Mouse (Mus musculus) A20 (cell line): ENCODE data around the gene Timm13.

Experiments used
- DNase-seq: peaks from one replicate; pipeline ENCODE4 v3.0.0-alpha.2; 2011; ENCODE audit warnings: low read depth, low spot score

The Timm13 gene

DNA sequence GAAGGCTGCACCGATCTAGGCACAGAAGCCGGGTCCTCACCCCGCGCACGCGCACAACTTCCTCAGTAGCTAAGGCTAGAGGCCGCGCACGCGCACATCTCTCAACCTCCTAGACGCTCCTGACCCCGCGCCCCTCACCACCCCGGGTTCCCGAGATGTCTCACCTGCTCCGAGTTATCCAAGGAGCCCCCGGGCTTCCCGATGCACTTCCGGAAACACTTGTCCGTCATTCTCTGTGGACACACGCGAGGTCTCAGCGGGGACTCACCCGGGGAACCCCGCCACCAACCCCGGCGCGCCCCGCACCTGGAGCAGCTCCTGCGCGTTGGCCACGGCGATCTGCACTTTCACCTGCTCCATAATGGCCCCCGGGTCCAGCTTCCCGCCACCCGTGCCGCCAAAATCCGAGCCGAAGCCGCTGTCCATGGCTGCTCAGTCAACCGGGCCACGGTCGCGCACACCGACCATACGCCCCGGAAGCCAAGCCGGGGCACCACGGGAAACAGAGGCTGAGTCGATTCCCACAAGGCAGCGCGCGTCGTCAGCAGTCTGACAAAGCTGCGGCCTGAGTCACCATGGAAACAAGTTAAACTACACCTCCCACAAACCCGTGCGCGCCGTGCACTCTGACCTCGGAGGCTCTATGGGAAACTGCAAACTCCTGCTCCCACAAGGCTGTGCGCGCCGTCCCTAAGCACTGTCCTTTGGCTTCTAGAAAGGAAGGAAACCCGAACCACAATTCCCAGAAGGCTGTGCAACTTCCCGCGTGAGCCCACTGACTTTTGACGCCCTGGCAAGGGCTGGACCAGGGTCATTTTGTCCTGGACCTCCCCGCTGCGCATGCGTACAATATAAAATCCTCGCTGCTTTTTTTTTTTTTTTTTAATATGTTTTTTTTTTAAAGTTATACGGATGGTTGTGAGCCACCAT is at the start of gene Timm13:
Gene Timm13, minus strand, starts transcription at position 652 of the 930 bp plus-strand sequence.
- peak; percentile 99 for DNase-seq

DNA sequence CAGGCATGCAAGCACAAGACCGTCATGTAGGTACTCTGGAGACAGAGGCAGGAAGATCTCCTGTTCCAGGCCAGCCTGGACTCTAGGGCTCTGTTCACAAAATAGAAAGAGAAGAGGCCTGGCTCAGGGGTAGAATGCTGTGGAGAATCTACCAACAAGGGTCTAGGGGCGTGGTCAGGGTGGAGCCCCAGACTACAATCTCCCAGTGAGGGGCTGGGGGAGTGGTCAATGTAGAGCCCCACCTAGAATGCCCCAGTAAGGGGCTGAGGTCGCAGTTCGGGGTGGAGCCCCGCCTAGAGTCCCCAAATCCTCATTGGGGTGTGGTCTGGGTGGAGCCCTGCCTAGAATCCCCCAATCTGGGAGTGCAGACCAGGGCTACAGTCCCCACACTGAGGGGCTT is 49.5 kb upstream of the Timm13 start:
- DNase-seq = no peak

GRCm38 (mm10) chr10:80949081-80949480 is 48.3 kb upstream of the Timm13 start:
- DNase-seq = no peak

GRCm38 (mm10) chr10:80948570-80948969 is 47.8 kb upstream of the Timm13 start:
- no peak for DNase-seq

DNA sequence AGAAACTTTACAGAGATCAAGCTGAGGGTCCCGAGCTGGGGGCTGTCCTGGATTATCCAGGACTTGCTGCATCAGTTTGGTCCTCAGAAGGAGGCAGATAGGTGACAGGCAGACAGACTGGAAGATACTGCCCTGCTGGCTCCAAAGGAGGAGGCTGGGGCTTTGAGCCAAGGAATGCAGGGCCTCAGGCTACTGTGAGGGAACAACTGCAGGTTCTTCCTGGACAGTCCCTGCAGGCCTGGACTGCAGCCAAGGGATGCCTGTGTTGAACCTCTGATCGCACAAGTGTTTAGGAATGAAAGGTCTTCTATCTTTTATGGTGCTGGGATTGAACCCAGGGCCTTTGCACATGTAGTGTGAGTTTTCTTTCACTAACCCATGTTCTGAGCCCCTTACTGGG is 47.0 kb upstream of the Timm13 start:
- no peak for DNase-seq

GRCm38 (mm10) chr10:80946684-80947437 is 46.1 kb upstream of the Timm13 start:
- DNase-seq = no peak

- DNase-seq = no peak
Measured at GRCm38 (mm10) chr10:80944231-80944630, 43.5 kb upstream of the Timm13 start.

- no peak for DNase-seq
Measured at GRCm38 (mm10) chr10:80943701-80944100, 42.9 kb upstream of the Timm13 start.

- DNase-seq = no peak
Measured at GRCm38 (mm10) chr10:80942919-80943318, 42.1 kb upstream of the Timm13 start.

GRCm38 (mm10) chr10:80940988-80941347 is 40.2 kb upstream of the Timm13 start:
- DNase-seq = no peak

DNA sequence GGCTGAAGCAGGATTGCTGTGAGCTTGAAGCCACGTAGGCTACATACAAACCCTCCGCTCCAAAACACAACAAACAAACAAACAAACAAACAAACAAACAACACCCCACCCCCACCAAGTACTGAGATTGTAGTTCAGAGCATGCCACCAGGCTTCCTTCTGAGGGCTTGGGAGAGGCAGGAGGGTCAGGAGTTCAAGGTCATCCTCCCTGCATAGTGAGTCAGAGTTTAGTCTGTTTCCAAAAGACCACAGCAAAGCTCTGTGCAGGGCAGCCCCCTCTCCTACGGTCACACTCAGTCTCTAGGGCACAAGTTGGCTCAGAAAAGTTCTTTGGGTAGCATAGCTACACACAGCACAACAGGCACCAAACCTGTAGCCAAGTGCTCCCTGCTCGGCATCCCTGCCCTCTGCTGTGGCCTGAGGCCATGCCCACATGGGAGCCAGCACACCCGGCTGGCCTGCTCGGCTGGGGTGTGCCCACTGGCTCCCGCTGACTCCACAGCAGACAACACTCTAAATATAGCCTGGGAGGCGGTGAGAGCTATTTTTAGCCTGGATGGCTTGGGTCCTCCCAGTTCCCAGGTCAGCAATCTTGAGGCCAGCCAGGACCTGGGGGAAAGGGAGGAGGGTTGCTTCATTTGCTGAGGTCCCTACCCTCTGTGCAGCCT is 39.7 kb upstream of the Timm13 start:
- no peak for DNase-seq

GRCm38 (mm10) chr10:80939671-80940070 is 38.9 kb upstream of the Timm13 start:
- DNase-seq = peak; percentile 68

DNA sequence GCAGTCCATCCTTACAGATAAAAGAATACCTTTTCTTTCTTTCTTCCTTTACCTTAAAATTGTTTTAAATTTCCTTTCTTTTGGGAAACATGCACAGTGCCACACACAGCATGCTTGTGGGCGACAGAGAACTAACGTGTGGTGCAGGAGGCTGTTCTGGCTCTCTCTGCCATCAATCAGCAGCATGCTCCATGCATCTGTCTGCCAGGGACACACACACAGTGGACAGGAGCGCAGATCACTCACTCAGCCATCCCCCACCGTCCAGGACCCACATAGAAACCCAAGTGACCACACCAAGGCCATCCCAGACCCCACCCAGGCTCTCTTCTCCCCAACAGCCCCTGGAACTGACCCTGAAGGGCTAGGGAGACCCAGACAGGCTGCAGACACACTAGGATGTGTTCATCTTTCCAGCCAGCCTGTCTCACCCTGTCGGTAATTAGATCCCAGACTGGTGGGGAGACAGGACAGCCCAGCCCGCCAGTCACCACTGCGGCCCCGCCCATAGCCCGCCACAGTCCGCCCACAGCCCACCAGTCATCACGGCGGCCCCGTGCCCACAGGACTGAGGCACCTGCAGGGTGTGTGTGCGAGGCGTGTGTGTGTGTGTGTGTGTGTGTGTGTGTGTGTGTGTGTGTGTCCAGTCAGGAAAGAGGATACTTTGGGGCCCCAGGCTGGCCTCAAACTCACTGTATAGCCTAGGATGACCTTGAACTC is 38.2 kb upstream of the Timm13 start:
- DNase-seq = no peak

GRCm38 (mm10) chr10:80937646-80938045 is 36.9 kb upstream of the Timm13 start:
- DNase-seq = peak; percentile 80

DNA sequence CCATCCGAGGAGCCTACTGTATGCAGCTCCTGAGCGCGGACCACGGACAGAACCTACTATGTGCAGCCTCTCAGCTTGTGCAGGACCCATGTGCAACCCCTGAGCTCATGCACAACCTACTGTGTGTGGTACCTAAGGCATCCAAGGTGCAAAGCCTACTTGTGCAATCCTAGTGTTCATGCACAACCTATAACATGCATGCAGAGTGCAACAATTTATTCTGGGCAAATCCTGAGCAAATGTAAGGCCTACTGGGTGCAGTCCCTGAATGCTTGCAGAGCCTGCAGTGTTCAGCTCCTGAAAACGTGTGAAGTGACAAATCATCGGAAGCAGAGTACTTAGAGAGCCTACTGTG is 36.0 kb upstream of the Timm13 start:
- no peak for DNase-seq

- DNase-seq = no peak
Measured at GRCm38 (mm10) chr10:80936135-80936809, 35.5 kb upstream of the Timm13 start.

DNA sequence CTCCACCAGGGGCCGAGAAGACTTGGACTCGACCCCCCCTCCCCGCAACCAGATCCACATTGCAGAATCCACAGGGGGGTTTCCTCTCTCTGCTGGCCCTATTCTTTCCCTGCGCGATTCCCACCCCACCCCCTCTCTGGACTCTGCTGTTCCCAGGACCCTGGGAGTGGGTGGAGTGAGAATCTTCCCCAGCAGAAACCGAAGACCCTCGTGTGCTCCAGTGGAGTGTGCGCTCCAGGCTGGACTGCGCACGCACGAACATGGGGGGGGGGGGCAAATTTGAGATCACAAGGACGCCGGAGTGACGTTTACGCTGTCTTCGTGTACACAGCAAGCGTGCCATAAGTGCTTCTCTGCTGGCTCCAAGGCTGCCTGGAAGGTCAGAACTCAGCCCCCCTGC is 34.9 kb upstream of the Timm13 start:
- DNase-seq = no peak

- peak; percentile 66 for DNase-seq
Measured at GRCm38 (mm10) chr10:80935241-80935640, 34.5 kb upstream of the Timm13 start.

DNA sequence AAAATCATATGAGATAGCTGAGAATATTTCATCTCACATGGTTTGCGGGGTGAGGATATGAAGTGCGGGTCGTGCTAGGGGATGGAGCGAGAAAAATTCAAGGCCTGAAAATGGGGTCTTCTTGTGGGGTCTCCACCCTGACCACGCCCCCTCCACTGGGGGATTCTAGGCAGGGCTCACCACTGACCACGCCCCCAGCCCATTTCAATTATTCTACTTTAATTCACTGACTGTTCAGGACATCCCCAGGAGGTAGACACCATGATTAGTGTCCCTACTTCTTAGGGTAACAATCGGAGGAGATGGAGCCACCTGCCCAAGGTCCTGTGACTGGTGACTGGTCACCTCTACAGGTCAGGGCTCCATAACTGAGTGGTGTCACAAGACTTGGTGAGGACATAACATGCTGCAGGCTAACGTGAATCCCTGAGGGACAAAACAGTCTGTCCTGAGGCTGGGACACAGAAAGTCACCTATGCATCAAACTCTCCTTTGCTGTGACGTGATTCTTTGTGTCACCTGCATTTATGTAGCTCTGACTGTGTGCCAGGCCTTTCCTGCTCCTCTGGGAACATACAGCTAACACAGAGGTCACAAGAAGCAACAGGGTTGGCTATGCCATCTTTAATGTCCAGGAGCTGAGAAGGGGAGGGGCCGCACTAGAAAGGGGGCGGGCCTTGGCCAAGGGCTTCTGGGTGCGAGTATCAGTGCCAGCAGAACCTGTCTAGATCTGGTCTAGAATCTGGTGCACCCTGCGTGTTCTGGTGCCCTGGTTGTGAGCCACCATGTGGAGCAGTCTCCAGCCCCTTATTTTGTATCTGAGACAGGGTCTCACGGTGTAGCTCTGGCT is 33.6 kb upstream of the Timm13 start:
- peak; percentile 52 for DNase-seq

DNA sequence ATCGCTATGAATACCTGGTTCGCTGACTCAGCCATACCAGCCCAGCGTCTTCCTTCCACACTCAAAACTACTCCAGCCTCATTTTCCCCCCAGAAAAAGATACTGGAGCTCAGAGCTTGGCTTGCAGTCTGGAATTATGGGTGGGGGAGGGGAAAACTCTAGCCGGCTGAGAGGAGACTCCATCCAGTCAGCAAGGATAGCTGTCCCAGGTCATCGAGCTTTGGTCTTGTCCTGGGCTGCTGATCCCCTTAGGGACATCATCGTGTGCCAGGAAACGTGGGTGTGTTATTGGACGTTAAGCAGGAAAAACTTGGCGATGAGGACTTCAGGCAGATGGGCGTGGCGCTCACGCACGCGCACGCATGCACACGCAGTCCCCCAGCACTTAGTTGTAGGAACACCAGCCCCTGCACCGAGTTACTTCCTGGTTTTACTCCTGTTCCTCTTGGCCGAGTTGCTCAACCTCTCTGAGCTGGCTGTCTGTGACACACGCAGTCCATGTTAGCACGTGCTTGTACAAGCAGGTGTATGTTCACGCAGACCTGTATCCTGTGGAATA is 32.7 kb upstream of the Timm13 start:
- DNase-seq = peak; percentile 77
